Mouse (Mus musculus): Measurements from ENCODE around the gene Cfap36.

GRCm38 (mm10) chr11:29219055-29219454, 28.2 kb downstream of the Cfap36 start:
- TF ChIP-seq CTCF (IDR thresholded peaks at IDR 0.05) (no peak), EP300 (IDR thresholded peaks at IDR 0.05) (no peak)
